Mouse (Mus musculus): Measurements from ENCODE around the gene Cog5. TPM values are rescaled to one million over a fixed set of nuclear protein-coding genes. Genes with fewer than 3 reads are reported as not detected.
A peak's percentile ranks its signal among the peaks of the same experiment; 100 is the strongest.

The Cog5 gene
- polyA plus RNA-seq, 2 experiments: 6.0 to 7.8 TPM

GRCm38 (mm10) chr12:31955843-31956242 lies 301.2 kb downstream of the Cog5 start:
- Histone ChIP-seq H3K4me3 (ENCODE audit: insufficient read depth in 1 of 2, low read depth in 2 of 2, low read length in 2 of 2) (no peak overlapping the region), H3K36me3 (replicated peaks; ENCODE audit: control insufficient read depth, insufficient read depth, low read depth) (peaks cover 24% of the 10 kb centered on the region), H3K27me3 (ENCODE audit: control insufficient read depth, insufficient read depth, low read length) (no peaks in the 10 kb centered on the region), H3K4me1 (replicated peaks; ENCODE audit: control insufficient read depth in 2 of 2, insufficient read depth in 2 of 2, low read length in 1 of 2) (peaks cover 0 to 4% of the 10 kb centered on the region in 2 experiments; a peak in 1 of 4 replicates), H3K9ac (replicated peaks) (no peak overlapping the region), H3K27ac (no peak overlapping the region), H3K4me2 (ENCODE audit: low read depth) (no peak overlapping the region), H3K9me3 (ENCODE audit: control insufficient read depth, low read length) (no peaks in the 10 kb centered on the region)
- TF ChIP-seq CTCF (IDR thresholded peaks at IDR 0.05; ENCODE audit: low read depth): no peak
- TF ChIP-seq EP300 (IDR thresholded peaks at IDR 0.05; ENCODE audit: low read depth): no peak
- 44% methylated on average over 4 of the region's 4 CpGs for WGBS (ENCODE audit: insufficient replicate concordance)
- ATAC-seq (ENCODE audit: insufficient read depth) (peak; percentile 43; the same call in 1 of the 2 replicates), DNase-seq (ENCODE audit: low read depth in 3 of 3, low spot score in 3 of 3) (no peak)

GRCm38 (mm10) chr12:31964074-31964473 lies 309.4 kb downstream of the Cog5 start:
- ATAC-seq (ENCODE audit: insufficient read depth) (no peak), DNase-seq (ENCODE audit: low read depth in 3 of 3, low spot score in 3 of 3) (no peak)
- Histone ChIP-seq H3K36me3 (replicated peaks; ENCODE audit: control insufficient read depth, insufficient read depth, low read depth) (peaks cover 57% of the 10 kb centered on the region), H3K27me3 (ENCODE audit: control insufficient read depth, insufficient read depth, low read length) (no peaks in the 10 kb centered on the region), H3K27ac (no peak overlapping the region), H3K4me3 (ENCODE audit: insufficient read depth in 1 of 2, low read depth in 2 of 2, low read length in 2 of 2) (no peak overlapping the region), H3K4me2 (ENCODE audit: low read depth) (no peak overlapping the region), H3K9ac (replicated peaks) (no peak overlapping the region), H3K4me1 (replicated peaks; ENCODE audit: control insufficient read depth in 2 of 2, insufficient read depth in 2 of 2, low read length in 1 of 2) (peaks cover 19 to 21% of the 10 kb centered on the region in 2 experiments), H3K9me3 (ENCODE audit: control insufficient read depth, low read length) (no peaks in the 10 kb centered on the region)
- TF ChIP-seq CTCF (IDR thresholded peaks at IDR 0.05; ENCODE audit: low read depth) (no peak), EP300 (IDR thresholded peaks at IDR 0.05; ENCODE audit: low read depth) (no peak)
- WGBS (ENCODE audit: insufficient replicate concordance): 93% methylated on average over 6 of the region's 6 CpGs

GRCm38 (mm10) chr12:31965517-31966212 lies 311.0 kb downstream of the Cog5 start:
- peaks cover 48% of the 10 kb centered on the region for H3K36me3 ChIP-seq (replicated peaks; ENCODE audit: control insufficient read depth, insufficient read depth, low read depth)
- no peak overlapping the region for H3K4me3 ChIP-seq (ENCODE audit: insufficient read depth in 1 of 2, low read depth in 2 of 2, low read length in 2 of 2)
- DNase-seq (ENCODE audit: low read depth in 3 of 3, low spot score in 3 of 3) (peak in 1 of 3 experiments; percentile 50), ATAC-seq (ENCODE audit: insufficient read depth) (peak; percentile 73)
- H3K27ac ChIP-seq: peak overlapping the region; percentile 85
- H3K4me2 ChIP-seq (ENCODE audit: low read depth): peak overlapping the region; percentile 44
- 66% methylated on average over 12 of the region's 12 CpGs for WGBS (ENCODE audit: insufficient replicate concordance)
- H3K4me1 ChIP-seq (replicated peaks; ENCODE audit: control insufficient read depth in 2 of 2, insufficient read depth in 2 of 2, low read length in 1 of 2): peaks cover 19 to 21% of the 10 kb centered on the region in 2 experiments
- no peaks in the 10 kb centered on the region for H3K27me3 ChIP-seq (ENCODE audit: control insufficient read depth, insufficient read depth, low read length)
- TF ChIP-seq CTCF (IDR thresholded peaks at IDR 0.05; ENCODE audit: low read depth) (no peak), EP300 (IDR thresholded peaks at IDR 0.05; ENCODE audit: low read depth) (peak; percentile 70)
- peak overlapping the region; percentile 49; the same call in 1 of the 2 replicates for H3K9ac ChIP-seq (replicated peaks)
- no peaks in the 10 kb centered on the region for H3K9me3 ChIP-seq (ENCODE audit: control insufficient read depth, low read length)

- DNase-seq (ENCODE audit: low read depth in 3 of 3, low spot score in 3 of 3): peak in 2 of 3 experiments; percentile 74 to 78
- no peaks in the 10 kb centered on the region for H3K27me3 ChIP-seq (ENCODE audit: control insufficient read depth, insufficient read depth, low read length)
- ATAC-seq (ENCODE audit: insufficient read depth): peak; percentile 88
- peaks cover 19 to 21% of the 10 kb centered on the region in 2 experiments for H3K4me1 ChIP-seq (replicated peaks; ENCODE audit: control insufficient read depth in 2 of 2, insufficient read depth in 2 of 2, low read length in 1 of 2)
- peak overlapping the region; percentile 49 for H3K9ac ChIP-seq (replicated peaks)
- no peak overlapping the region for H3K4me3 ChIP-seq (ENCODE audit: insufficient read depth in 1 of 2, low read depth in 2 of 2, low read length in 2 of 2)
- peaks cover 48% of the 10 kb centered on the region for H3K36me3 ChIP-seq (replicated peaks; ENCODE audit: control insufficient read depth, insufficient read depth, low read depth)
- 18% methylated on average over 4 of the region's 4 CpGs for WGBS (ENCODE audit: insufficient replicate concordance)
- H3K27ac ChIP-seq: peak overlapping the region; percentile 85
- H3K4me2 ChIP-seq (ENCODE audit: low read depth): peak overlapping the region; percentile 44
- TF ChIP-seq EP300 (IDR thresholded peaks at IDR 0.05; ENCODE audit: low read depth): peak; percentile 94
- no peak for TF ChIP-seq CTCF (IDR thresholded peaks at IDR 0.05; ENCODE audit: low read depth)
- no peaks in the 10 kb centered on the region for H3K9me3 ChIP-seq (ENCODE audit: control insufficient read depth, low read length)
These were observed 311.7 kb downstream of the Cog5 start for GRCm38 (mm10) chr12:31966405-31966804.

- Histone ChIP-seq H3K36me3 (replicated peaks; ENCODE audit: control insufficient read depth, insufficient read depth, low read depth) (peaks cover 53% of the 10 kb centered on the region), H3K4me1 (replicated peaks; ENCODE audit: control insufficient read depth in 2 of 2, insufficient read depth in 2 of 2, low read length in 1 of 2) (peaks cover 19 to 21% of the 10 kb centered on the region in 2 experiments), H3K9ac (replicated peaks) (no peak overlapping the region), H3K27me3 (ENCODE audit: control insufficient read depth, insufficient read depth, low read length) (no peaks in the 10 kb centered on the region), H3K4me2 (ENCODE audit: low read depth) (no peak overlapping the region), H3K27ac (peak overlapping the region; percentile 85; the same call in 1 of the 2 replicates), H3K4me3 (ENCODE audit: insufficient read depth in 1 of 2, low read depth in 2 of 2, low read length in 2 of 2) (no peak overlapping the region), H3K9me3 (ENCODE audit: control insufficient read depth, low read length) (no peaks in the 10 kb centered on the region)
- 5% methylated on average over 2 of the region's 2 CpGs for WGBS (ENCODE audit: insufficient replicate concordance)
- peak; percentile 62 for TF ChIP-seq EP300 (IDR thresholded peaks at IDR 0.05; ENCODE audit: low read depth)
- peak; percentile 84 for TF ChIP-seq CTCF (IDR thresholded peaks at IDR 0.05; ENCODE audit: low read depth)
- DNase-seq (ENCODE audit: low read depth in 3 of 3, low spot score in 3 of 3): peak; percentile 65 to 77 (median 66)
- no peak for ATAC-seq (ENCODE audit: insufficient read depth)
These were observed 312.9 kb downstream of the Cog5 start for GRCm38 (mm10) chr12:31967536-31967935.
